Mouse (Mus musculus) urinary bladder, postnatal 14 days (tissue): Measurements from ENCODE around the gene Dcst1.

Source experiments
- DNase-seq: peaks from one replicate; pipeline ENCODE4 v3.0.0; 2021; ENCODE audit warnings: low spot score

Dcst1 gene

DNA sequence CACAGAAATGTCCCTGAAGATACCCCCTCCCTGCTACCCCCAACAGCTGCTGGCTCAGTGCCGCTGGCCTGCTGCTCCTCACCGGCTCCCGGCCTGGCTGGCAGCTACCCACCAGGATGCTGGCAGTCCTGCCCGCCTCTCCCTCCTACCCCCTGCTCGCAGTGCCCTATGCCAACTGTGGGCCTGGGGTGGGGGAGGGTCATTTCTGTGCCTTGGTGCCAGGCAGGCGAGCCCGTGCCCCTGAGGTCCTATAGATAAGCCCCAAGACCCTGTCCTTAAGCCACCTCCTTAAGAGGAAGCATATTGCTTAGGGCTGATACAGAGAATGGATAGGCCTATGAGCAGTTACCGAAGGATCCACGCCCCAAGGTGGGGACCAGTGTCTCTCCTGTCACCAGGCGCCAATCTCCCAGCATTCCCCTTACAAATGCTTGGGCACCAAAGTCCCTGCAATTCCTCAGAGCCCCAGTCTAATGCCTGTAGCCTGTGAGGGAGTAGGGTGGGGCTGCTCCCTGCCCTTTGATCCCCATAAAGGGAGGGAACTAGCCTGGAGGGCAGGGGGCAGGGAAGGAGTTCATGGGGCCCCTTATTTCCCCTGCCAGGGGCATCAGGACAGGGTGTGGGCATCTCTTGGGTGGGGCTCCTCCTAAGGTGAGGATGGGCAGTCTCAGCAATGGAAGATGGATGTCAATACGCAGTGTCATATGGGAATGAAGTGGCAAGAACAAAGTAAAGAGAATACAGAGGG is 23.3 kb upstream of the Dcst1 start:
- peak; percentile 55 for DNase-seq

- no peak for DNase-seq
These were observed 22.6 kb upstream of the Dcst1 start for GRCm38 (mm10) chr3:89387632-89388031.

DNA sequence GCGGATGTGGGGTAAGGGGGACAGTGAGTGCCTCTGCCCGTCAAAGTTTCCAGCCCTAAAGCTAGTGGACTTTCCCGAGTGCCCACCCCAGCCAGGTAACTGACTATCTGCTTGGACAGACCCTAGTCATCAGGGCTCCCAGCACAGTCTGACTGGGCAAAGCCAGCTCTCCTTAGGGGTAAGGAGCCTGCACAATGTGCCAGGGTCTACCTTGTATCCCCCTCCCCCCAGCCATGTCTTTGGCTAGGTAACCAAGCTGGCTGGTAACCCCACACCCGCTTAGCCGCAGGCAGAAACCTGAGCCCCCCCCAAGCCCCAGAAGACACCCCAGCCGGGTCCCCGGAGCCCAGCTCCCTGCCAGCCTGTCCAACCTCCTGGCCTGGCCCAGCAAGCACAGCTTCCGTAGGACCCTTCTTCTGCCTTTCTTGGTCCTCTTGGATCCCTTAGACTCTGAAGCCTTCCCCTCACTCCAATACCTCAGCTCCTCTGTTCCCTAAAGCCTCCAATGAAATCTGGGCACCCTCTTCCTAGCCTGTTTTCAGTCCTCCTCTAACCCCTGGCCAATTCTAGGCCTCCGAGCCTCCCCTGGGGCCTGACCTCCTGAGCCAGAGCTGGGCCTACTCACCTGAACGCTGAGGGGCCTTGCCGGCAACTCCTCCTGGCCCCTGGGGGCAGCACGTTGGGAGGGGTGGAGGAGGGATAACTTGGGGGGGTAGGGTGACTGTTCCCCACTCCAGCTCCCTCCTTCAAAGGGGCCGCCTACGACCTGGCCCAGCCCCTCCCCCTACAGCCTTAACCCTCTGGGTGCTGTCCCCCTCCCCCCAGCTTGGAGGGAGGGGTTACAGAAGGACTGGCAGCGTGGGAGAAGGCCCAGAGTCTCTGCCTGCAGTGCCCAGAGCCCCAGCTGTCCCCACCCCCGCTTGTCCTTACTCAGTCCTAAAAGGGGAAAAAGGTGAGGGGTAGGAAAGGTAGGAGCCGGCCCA is 21.7 kb upstream of the Dcst1 start:
- DNase-seq: no peak

DNA sequence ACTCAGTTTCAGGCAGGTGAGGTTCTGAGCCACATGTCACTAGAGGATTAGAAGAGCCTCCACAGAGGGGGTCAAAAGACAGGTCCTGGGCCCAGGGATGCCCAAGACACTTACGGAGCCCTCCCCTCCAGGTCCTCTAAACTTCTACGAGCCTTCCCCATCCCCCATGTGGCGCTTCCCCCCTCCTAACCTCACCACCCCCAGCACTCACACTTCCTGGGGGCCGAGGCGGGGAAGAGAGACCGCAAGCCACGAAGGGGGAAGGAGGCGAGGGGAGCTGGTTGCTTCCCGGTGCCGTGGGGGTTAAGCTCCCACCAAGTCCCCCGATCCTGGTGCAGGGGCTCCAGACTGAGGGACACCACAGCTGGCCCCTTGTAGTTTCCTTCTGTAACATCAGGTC is 20.4 kb upstream of the Dcst1 start:
- no peak for DNase-seq

- DNase-seq: peak; percentile 76
These were observed 19.5 kb upstream of the Dcst1 start for GRCm38 (mm10) chr3:89384331-89385076.

DNA sequence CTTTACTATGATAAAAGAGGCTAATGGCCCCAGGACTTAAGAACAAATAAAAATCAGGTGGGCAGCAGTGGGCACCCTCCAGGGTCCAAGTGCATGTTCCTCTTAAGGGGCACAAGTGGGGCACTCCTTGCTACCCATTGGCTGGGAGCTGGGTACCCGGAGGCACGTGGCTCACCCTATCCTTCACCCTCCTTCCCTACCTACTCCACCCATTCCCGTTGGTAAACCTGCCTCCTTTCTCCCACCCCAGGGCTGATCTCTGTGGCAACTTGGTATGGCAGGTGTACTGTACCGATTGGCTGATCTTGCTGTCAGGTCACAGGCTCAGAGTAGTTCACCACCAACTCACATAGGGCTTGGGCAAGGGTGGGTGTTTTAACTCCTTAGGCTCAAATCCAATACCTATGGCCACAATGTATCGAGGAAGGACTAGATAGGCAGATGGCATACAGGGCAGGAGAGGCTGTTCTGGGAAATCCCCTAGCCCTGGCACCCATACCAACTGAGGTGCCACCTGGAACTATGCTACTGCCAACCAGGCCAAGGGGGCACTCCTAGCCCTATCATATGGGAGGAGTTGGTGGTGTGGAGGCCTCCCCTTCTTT is 18.7 kb upstream of the Dcst1 start:
- no peak for DNase-seq

DNA sequence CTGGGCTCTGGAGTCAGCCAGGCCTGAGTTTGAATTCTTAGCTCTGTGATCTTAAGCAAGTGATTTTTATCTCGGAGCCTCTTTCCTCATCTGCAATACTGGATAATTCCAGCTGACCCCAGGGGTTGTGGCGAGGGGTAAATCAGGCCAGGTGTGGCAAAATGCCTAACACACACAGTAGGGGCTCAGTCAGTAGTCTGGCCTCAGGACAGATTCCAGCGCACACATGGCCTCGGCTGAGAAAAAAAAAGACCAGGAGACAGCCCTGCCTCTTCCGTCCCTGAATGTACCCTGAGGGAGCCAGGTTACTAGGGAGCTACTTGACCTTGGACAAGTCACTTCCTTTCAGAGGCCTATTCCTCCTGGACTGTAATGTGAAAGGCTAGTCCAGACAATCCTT is 17.9 kb upstream of the Dcst1 start:
- no peak for DNase-seq

- DNase-seq: no peak
These were observed 17.2 kb upstream of the Dcst1 start for GRCm38 (mm10) chr3:89382033-89382882.

DNA sequence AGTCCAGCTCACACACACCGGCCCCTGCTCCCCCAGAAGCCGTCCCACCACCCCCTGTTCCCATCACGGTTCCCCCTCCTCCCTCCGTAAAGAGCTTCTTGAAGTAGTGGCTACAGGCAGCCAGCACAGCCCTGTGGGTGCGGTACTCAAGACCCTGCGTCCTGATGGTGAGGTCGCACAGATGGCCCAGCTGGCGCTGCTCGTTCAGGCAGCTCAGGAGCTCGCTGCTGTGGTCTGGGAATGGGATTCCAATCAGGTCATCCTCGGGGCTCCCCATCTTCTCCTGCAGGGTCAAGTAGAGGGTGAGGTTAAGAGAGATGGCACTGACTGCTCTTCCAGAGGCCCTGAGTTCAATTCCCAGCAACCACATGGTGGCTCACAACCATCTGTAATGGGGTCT is 16.2 kb upstream of the Dcst1 start:
- DNase-seq: no peak

- DNase-seq: no peak
These were observed 15.7 kb upstream of the Dcst1 start for GRCm38 (mm10) chr3:89380711-89381110.

GRCm38 (mm10) chr3:89380291-89380690 is 15.2 kb upstream of the Dcst1 start:
- DNase-seq: no peak

- DNase-seq: no peak
These were observed 14.5 kb upstream of the Dcst1 start for GRCm38 (mm10) chr3:89379388-89380131.

GRCm38 (mm10) chr3:89378394-89379067 is 13.5 kb upstream of the Dcst1 start:
- DNase-seq: peak; percentile 87

- DNase-seq: no peak
These were observed 12.8 kb upstream of the Dcst1 start for GRCm38 (mm10) chr3:89377831-89378230.

DNA sequence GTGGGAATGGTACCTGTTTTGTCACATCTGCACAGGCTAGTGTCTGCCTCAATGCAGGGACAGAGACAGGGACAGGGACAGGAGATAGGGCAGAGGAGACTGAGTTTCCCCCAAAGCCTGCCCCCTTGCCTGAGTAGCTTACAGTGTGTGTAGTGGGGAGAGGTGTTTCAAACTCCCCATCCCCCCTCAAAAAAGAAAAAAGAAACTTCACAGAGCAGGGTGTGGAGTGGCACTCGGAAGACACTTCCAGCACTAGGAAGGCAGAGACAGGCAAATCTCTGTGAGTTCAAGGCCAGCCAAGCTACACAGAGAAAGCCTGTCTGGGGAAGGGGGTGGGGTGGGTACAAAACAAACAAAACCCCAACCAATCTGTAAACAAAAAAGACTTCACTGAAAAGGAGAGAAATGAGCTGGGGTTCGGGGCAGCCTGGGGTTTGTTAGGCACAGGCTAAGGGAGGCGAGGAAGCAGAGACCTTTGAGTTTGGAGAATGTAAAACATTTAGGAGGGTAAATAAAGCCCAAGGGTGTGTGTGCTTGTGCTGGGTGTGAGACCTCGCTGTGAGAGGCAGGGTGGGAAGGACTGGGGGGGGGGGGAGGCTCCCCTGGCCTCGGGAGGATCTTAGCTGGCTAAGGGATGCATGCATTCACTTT is 8.7 kb upstream of the Dcst1 start:
- no peak for DNase-seq

- no peak for DNase-seq
These were observed 2.3 kb upstream of the Dcst1 start for GRCm38 (mm10) chr3:89367338-89367737.

DNA sequence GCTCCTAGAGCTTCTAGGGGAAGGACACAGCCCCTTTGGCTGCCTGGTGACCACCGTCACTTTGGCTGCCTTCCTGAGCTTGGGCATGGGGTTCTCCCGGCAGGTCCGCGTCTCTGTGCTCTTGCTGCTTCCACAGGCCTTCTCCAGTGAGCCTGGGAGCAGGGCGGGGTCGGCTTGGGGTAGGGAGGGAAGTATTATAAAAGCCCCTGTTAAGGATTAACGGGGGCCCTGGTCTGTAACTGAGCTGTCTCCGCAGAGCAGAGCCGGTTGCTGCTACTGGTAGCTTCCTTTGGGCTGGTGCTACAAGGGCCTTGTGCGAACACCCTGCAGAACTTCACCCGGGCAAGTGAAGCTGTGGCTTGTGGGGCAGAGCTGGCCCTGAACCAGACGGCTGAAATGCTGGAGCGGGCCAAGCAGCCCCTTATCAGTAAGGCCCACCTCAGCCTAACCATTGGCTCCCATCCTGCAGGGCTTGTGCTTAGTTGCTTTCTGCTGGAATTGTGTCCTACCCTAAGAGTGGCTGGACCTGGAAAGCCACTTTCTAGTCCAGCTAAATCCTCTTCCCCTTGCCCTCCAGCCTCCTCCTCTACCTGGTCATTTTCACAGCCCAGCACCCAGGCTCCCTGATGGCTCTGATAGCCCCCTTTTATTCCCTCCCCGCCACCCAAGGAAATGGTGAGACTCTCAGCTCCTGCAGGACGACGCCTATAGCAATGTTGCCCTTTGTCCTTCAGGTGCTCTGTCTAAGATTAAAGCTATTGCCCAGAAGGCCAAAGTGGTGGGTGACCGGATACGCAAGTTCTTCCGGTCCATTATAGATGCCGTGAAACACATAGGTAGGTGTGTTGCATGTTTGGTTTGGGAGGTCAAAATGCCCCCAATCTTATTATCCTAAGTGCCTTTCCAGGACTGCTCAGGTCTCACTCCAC is 697 bp upstream of the Dcst1 start:
- no peak for DNase-seq

DNA sequence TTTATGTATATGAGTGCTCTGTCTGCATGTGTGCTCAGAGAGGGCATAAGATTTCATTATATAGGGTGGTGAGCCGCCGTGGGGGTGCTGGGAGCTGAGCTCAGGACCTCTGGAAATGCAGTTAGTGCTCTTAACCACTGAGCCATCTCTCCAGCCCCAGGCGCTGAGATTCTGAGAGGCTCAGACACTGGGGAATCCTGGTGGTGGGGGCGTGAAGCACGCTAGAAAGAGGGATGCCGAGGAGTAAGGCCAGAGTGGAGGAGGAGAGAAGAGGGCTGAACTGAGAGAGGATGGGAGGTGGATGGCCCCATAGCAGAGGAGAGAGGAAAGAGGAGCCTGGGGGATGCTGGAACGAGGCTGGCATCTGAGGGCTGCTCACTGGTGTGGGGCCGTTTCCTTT is 422 bp downstream of the Dcst1 start:
- DNase-seq: no peak
